Mouse (Mus musculus): ENCODE measurements around the gene Drc3. TPM values are rescaled to one million over a fixed set of nuclear protein-coding genes. Genes with fewer than 3 reads are reported as not detected.
A peak's percentile ranks its signal among the peaks of the same experiment; 100 is the strongest.

Gene Drc3
- polyA plus RNA-seq, 1 experiment = 6.9 TPM

- no peaks in the 10 kb centered on the region for H3K36me3 ChIP-seq (ENCODE audit: control insufficient read depth, insufficient read depth, low read length, poor library complexity, severe bottlenecking)
- TF ChIP-seq CTCF (IDR thresholded peaks at IDR 0.05; ENCODE audit: low read depth, low read length) (no peak), EP300 (IDR thresholded peaks at IDR 0.05; ENCODE audit: insufficient read depth, low read depth, low read length) (no peak), POLR2A (IDR thresholded peaks at IDR 0.05; ENCODE audit: insufficient read depth, low read length) (no peak)
- peak overlapping the region; percentile 86 for H3K9ac ChIP-seq (ENCODE audit: low read depth, poor library complexity, severe bottlenecking)
- no peaks in the 10 kb centered on the region for H3K9me3 ChIP-seq (replicated peaks; ENCODE audit: control insufficient read depth, insufficient read depth, low read length, poor library complexity, severe bottlenecking)
- peak overlapping the region; percentile 91 for H3K4me3 ChIP-seq (ENCODE audit: low read depth, low read length)
- H3K4me1 ChIP-seq (ENCODE audit: control insufficient read depth, insufficient read depth, low read length) = no peaks in the 10 kb centered on the region
- no peak overlapping the region for H3K27ac ChIP-seq (ENCODE audit: insufficient read depth, low read length)
- H3K27me3 ChIP-seq (ENCODE audit: control insufficient read depth, insufficient read depth, low read length, poor library complexity, severe bottlenecking) = no peaks in the 10 kb centered on the region
Observed at GRCm38 (mm10) chr11:60418473-60418803, 65.3 kb downstream of the Drc3 start.

DNA sequence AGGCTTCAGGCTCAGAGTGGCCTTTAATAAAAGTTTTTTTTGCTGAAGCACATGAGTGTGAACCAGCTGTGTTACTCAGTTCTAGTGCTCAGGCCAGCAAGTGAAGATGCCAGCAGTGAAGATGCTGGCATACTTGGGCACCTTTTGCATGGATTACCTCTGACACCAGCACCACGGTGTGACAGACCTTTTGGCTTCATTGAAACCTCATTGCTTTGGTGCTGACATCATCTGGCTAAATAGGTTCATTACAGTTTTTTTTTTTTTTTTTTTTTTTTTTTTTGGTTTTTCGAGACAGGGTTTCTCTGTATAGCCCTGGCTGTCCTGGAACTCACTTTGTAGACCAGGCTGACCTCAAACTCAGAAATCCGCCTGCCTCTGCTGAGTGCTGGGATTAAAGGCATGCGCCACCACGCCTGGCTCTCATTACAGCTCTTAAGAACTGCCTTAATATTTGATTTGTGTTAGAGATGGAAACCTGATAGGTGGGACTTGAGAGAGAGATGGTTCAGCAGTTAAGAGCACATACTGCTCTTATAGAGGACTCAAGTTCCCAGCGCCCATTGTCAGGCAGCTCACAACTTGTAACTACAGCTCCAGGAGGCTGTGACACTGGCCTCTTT, 69.0 kb downstream of the Drc3 start:
- Histone ChIP-seq H3K4me1 (ENCODE audit: control insufficient read depth, insufficient read depth, low read length) (no peaks in the 10 kb centered on the region), H3K9me3 (replicated peaks; ENCODE audit: control insufficient read depth, insufficient read depth, low read length, poor library complexity, severe bottlenecking) (no peaks in the 10 kb centered on the region), H3K27ac (ENCODE audit: insufficient read depth, low read length) (peak overlapping the region; percentile 13; the same call in 1 of the 2 replicates), H3K9ac (ENCODE audit: low read depth, poor library complexity, severe bottlenecking) (no peak overlapping the region), H3K36me3 (ENCODE audit: control insufficient read depth, insufficient read depth, low read length, poor library complexity, severe bottlenecking) (peaks cover 17% of the 10 kb centered on the region), H3K27me3 (ENCODE audit: control insufficient read depth, insufficient read depth, low read length, poor library complexity, severe bottlenecking) (no peaks in the 10 kb centered on the region), H3K4me3 (ENCODE audit: low read depth, low read length) (no peak overlapping the region)
- TF ChIP-seq POLR2A (IDR thresholded peaks at IDR 0.05; ENCODE audit: insufficient read depth, low read length) (no peak), EP300 (IDR thresholded peaks at IDR 0.05; ENCODE audit: insufficient read depth, low read depth, low read length) (no peak), CTCF (IDR thresholded peaks at IDR 0.05; ENCODE audit: low read depth, low read length) (no peak)

DNA sequence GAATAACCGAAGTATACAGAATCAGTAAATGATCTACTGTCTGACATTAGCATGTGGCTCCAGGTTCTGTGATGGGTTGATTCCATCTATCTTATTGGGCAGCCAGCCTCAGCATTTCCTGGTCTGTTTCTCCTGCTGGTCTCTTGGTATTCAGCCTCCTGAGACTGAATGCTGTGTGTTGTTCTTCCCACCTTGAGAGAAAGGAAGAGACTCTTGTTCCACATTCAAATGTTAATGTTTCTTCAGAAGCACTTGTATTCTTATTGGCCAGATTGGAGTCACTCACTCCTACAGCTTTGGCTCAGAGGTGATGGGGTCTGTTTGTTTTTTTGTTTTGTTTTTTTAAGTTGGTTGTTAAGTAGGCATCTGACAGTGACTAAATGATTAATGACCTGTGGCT, 69.9 kb downstream of the Drc3 start:
- H3K27me3 ChIP-seq (ENCODE audit: control insufficient read depth, insufficient read depth, low read length, poor library complexity, severe bottlenecking) = no peaks in the 10 kb centered on the region
- no peaks in the 10 kb centered on the region for H3K9me3 ChIP-seq (replicated peaks; ENCODE audit: control insufficient read depth, insufficient read depth, low read length, poor library complexity, severe bottlenecking)
- TF ChIP-seq POLR2A (IDR thresholded peaks at IDR 0.05; ENCODE audit: insufficient read depth, low read length) (no peak), EP300 (IDR thresholded peaks at IDR 0.05; ENCODE audit: insufficient read depth, low read depth, low read length) (no peak), CTCF (IDR thresholded peaks at IDR 0.05; ENCODE audit: low read depth, low read length) (no peak)
- no peaks in the 10 kb centered on the region for H3K4me1 ChIP-seq (ENCODE audit: control insufficient read depth, insufficient read depth, low read length)
- peak overlapping the region; percentile 70 for H3K27ac ChIP-seq (ENCODE audit: insufficient read depth, low read length)
- no peak overlapping the region for H3K9ac ChIP-seq (ENCODE audit: low read depth, poor library complexity, severe bottlenecking)
- H3K36me3 ChIP-seq (ENCODE audit: control insufficient read depth, insufficient read depth, low read length, poor library complexity, severe bottlenecking) = peaks cover 17% of the 10 kb centered on the region
- no peak overlapping the region for H3K4me3 ChIP-seq (ENCODE audit: low read depth, low read length)

- H3K4me1 ChIP-seq (ENCODE audit: control insufficient read depth, insufficient read depth, low read length) = no peaks in the 10 kb centered on the region
- H3K9me3 ChIP-seq (replicated peaks; ENCODE audit: control insufficient read depth, insufficient read depth, low read length, poor library complexity, severe bottlenecking) = no peaks in the 10 kb centered on the region
- H3K4me3 ChIP-seq (ENCODE audit: low read depth, low read length) = no peak overlapping the region
- H3K27ac ChIP-seq (ENCODE audit: insufficient read depth, low read length) = no peak overlapping the region
- no peak overlapping the region for H3K9ac ChIP-seq (ENCODE audit: low read depth, poor library complexity, severe bottlenecking)
- no peak for TF ChIP-seq CTCF (IDR thresholded peaks at IDR 0.05; ENCODE audit: low read depth, low read length)
- H3K27me3 ChIP-seq (ENCODE audit: control insufficient read depth, insufficient read depth, low read length, poor library complexity, severe bottlenecking) = no peaks in the 10 kb centered on the region
- peaks cover 17% of the 10 kb centered on the region for H3K36me3 ChIP-seq (ENCODE audit: control insufficient read depth, insufficient read depth, low read length, poor library complexity, severe bottlenecking)
Observed at GRCm38 (mm10) chr11:60426417-60426816, 73.3 kb downstream of the Drc3 start.

DNA sequence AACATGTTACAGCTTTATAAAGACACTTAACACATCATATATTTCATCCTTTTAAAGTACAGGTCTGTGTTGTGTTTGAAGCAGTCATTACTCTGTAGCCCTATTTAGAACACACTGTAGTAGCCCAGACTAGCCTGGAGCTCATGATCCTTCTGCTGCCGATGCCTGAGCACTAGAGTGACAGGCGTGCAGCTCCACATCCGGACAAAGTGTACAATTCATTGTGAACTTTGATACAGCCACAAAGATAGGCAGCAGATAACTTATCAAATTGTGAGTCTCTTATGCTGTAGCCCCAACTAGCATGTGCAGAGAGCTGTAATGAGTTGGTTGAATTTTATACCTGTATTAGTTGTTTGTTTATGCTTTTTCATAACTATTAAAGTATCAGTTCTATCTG, 74.5 kb downstream of the Drc3 start:
- Histone ChIP-seq H3K9me3 (replicated peaks; ENCODE audit: control insufficient read depth, insufficient read depth, low read length, poor library complexity, severe bottlenecking) (no peaks in the 10 kb centered on the region), H3K4me1 (ENCODE audit: control insufficient read depth, insufficient read depth, low read length) (no peaks in the 10 kb centered on the region), H3K9ac (ENCODE audit: low read depth, poor library complexity, severe bottlenecking) (no peak overlapping the region), H3K27me3 (ENCODE audit: control insufficient read depth, insufficient read depth, low read length, poor library complexity, severe bottlenecking) (no peaks in the 10 kb centered on the region), H3K4me3 (ENCODE audit: low read depth, low read length) (no peak overlapping the region), H3K36me3 (ENCODE audit: control insufficient read depth, insufficient read depth, low read length, poor library complexity, severe bottlenecking) (peaks cover 22% of the 10 kb centered on the region), H3K27ac (ENCODE audit: insufficient read depth, low read length) (no peak overlapping the region)
- TF ChIP-seq CTCF (IDR thresholded peaks at IDR 0.05; ENCODE audit: low read depth, low read length) (no peak), EP300 (IDR thresholded peaks at IDR 0.05; ENCODE audit: insufficient read depth, low read depth, low read length) (no peak), POLR2A (IDR thresholded peaks at IDR 0.05; ENCODE audit: insufficient read depth, low read length) (no peak)

GRCm38 (mm10) chr11:60433501-60433900, 80.4 kb downstream of the Drc3 start:
- H3K9me3 ChIP-seq (replicated peaks; ENCODE audit: control insufficient read depth, insufficient read depth, low read length, poor library complexity, severe bottlenecking) = no peaks in the 10 kb centered on the region
- no peak for TF ChIP-seq EP300 (IDR thresholded peaks at IDR 0.05; ENCODE audit: insufficient read depth, low read depth, low read length)
- no peak for TF ChIP-seq CTCF (IDR thresholded peaks at IDR 0.05; ENCODE audit: low read depth, low read length)
- TF ChIP-seq POLR2A (IDR thresholded peaks at IDR 0.05; ENCODE audit: insufficient read depth, low read length) = no peak
- H3K27ac ChIP-seq (ENCODE audit: insufficient read depth, low read length) = no peak overlapping the region
- no peaks in the 10 kb centered on the region for H3K27me3 ChIP-seq (ENCODE audit: control insufficient read depth, insufficient read depth, low read length, poor library complexity, severe bottlenecking)
- no peak overlapping the region for H3K9ac ChIP-seq (ENCODE audit: low read depth, poor library complexity, severe bottlenecking)
- H3K4me1 ChIP-seq (ENCODE audit: control insufficient read depth, insufficient read depth, low read length) = peaks cover 4% of the 10 kb centered on the region
- no peak overlapping the region for H3K4me3 ChIP-seq (ENCODE audit: low read depth, low read length)
- peaks cover 28% of the 10 kb centered on the region for H3K36me3 ChIP-seq (ENCODE audit: control insufficient read depth, insufficient read depth, low read length, poor library complexity, severe bottlenecking)

Data from ES-Bruce4 (cell line).